Mouse (Mus musculus) testis, adult 2 months (tissue): ENCODE results near the gene Gm14214.

ENCODE experiments used
- CTCF ChIP-seq: fragments of 200-500 bp; IDR thresholded peaks from 2 replicates; pipeline ENCODE4 v1.5.1; 2012; ENCODE audit warnings: low read depth, mild to moderate bottlenecking, inconsistent platforms, low read length, moderate library complexity; ENCODE audit not compliant: control insufficient read depth, insufficient read depth, insufficient replicate concordance
- POLR2A ChIP-seq: fragments of 200-500 bp; IDR thresholded peaks from 2 replicates; pipeline ENCODE4 v1.6.1; 2012; ENCODE audit warnings: low read depth, mild to moderate bottlenecking, inconsistent platforms, low read length, moderate library complexity; ENCODE audit not compliant: control insufficient read depth

DNA sequence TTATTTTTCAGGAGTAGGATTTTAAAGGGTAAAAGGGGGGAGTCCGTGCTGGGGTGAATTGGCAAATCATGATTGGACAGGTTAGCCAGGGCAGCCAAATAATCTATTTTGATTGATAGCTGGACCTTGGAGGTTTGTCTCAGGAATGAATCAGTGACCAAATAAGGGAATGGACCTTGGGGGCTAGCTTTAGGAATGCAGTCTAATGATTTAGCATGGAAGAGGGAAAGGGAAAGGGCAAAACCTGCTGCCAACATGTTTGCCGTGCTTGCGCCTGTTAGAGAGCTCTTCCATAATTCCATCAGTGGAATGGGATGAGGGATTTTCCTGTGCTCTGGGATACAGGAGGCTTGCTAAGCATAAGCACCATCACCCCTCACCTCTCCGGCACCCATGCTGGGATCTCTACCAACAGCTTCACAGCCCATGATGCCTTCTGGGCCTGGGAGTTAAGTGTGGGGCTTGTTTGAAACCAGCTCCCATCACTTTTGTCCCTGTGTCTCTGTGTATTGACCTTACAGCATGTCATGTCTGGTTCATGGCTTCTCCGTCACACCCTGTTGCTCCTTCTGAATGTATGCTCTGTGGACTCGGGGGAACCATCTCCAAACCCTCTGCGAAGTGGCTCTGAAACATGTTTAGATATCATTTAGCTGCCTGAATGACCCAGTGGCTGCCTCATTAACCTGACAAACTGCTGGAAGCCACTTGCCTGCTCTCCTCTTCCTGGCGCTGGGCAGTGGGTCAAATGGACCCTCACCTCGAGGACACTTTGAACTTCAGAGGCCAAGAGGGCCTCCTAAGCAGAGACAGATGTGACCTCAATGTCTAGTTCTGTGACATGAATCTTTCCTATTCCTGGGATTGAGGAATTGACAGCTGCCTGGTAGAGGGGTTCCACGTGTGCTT is 26.7 kb downstream of the Gm14214 start:
- TF ChIP-seq CTCF, result no peak
- no peak for TF ChIP-seq POLR2A
